Mouse (Mus musculus) heart, postnatal 0 days (tissue): ENCODE measurements around the gene Galntl6. TPM values are rescaled to one million over a fixed set of nuclear protein-coding genes. Genes with fewer than 3 reads are reported as not detected.

Experiments
- ATAC-seq: fragments of 200-750 bp; cut with Nextera tagmentation; 2 replicates; pipeline ENCODE4 v1.8.0; 2017; ENCODE audit warnings: low read depth, moderate number of reproducible peaks, moderate library complexity; ENCODE audit not compliant: insufficient read depth
- DNase-seq: peaks from one replicate; pipeline ENCODE4 v3.0.0-alpha.2; 2016; ENCODE audit warnings: low spot score
- H3K27ac ChIP-seq: fragments of 300-500 bp; sonication (generic); 2 replicates; pipeline ENCODE4 v1.5.1; 2014; ENCODE audit warnings: low read depth, mild to moderate bottlenecking
- H3K27me3 ChIP-seq: fragments of 300-500 bp; sonication (generic); 2 replicates; pipeline ENCODE4 v1.6.1; 2014; ENCODE audit warnings: low read length, mixed read lengths; ENCODE audit not compliant: control insufficient read depth, insufficient read depth
- H3K36me3 ChIP-seq: fragments of 300-500 bp; sonication (generic); replicated peaks from 2 replicates; pipeline ENCODE4 v1.6.1; 2014; ENCODE audit warnings: low read length, mixed read lengths; ENCODE audit not compliant: control insufficient read depth, insufficient read depth
- H3K4me1 ChIP-seq: fragments of 300-500 bp; sonication (generic); 2 replicates; pipeline ENCODE4 v1.6.1; 2014; ENCODE audit warnings: antibody characterized with exemption; ENCODE audit not compliant: control insufficient read depth, insufficient read depth
- H3K4me2 ChIP-seq: fragments of 300-500 bp; sonication (generic); 2 replicates; pipeline ENCODE4 v1.6.1; 2014; ENCODE audit warnings: low read depth, mild to moderate bottlenecking, low read length, moderate library complexity
- H3K4me3 ChIP-seq: fragments of 300-500 bp; sonication (generic); 2 replicates; pipeline ENCODE4 v1.5.1; 2014; ENCODE audit warnings: low read depth, low read length
- H3K9ac ChIP-seq: fragments of 300-500 bp; sonication (generic); replicated peaks from 2 replicates; pipeline ENCODE4 v1.6.1; 2014; ENCODE audit warnings: low read depth, low read length, mixed read lengths
- H3K9me3 ChIP-seq: fragments of 300-500 bp; sonication (generic); replicated peaks from 2 replicates; pipeline ENCODE4 v1.6.1; 2016; ENCODE audit warnings: low read length; ENCODE audit not compliant: control insufficient read depth
- CTCF ChIP-seq: IDR thresholded peaks from 2 replicates; pipeline ENCODE4 v1.5.1; 2016; ENCODE audit warnings: antibody characterized with exemption, control low read depth, low read depth
- EP300 ChIP-seq: IDR thresholded peaks from 2 replicates; pipeline ENCODE4 v1.6.1; 2016; ENCODE audit warnings: antibody characterized with exemption, low read depth
- WGBS: fragments of 180-500 bp; shearing (Covaris S2); extraction: QIAGEN DNeasy Blood & Tissue Kit; methylation state at CpG from one replicate; pipeline ENCODE4 v1.1.7; 2014; 5-methylcytosine and 5-hydroxymethylcytosine counted together
- polyA plus RNA-seq: library from polyadenylated mRNA; unstranded; fragments of >200 nt; fragmentation: Nextera tagmentation; extraction: Ambion mirVana; gene quantifications from 2 replicates; pipeline ENCODE4 v1.2.1, GENCODE M21; 2015
- total RNA-seq: library from RNA; depleted of rRNA; stranded (reverse); fragments of >200 nt; gene quantifications from 2 replicates; pipeline ENCODE4 v1.2.3, GENCODE M21; 2014; ENCODE audit warnings: low replicate concordance

Gene Galntl6
- total and polyA plus RNA-seq, 2 experiments from 2014 or later: not detected

- Histone ChIP-seq H3K4me1 (no peaks in the 10 kb centered on the region), H3K9ac (no peak overlapping the region), H3K27me3 (no peaks in the 10 kb centered on the region), H3K9me3 (no peaks in the 10 kb centered on the region), H3K4me2 (no peak overlapping the region), H3K27ac (no peak overlapping the region), H3K4me3 (no peak overlapping the region), H3K36me3 (no peaks in the 10 kb centered on the region)
- 70% methylated on average over 10 of the region's 10 CpGs for WGBS
- ATAC-seq: no peak
- no peak for DNase-seq
- TF ChIP-seq CTCF: no peak
- TF ChIP-seq EP300: no peak
These were observed 540.5 kb downstream of the Galntl6 start for GRCm38 (mm10) chr8:58371979-58372378.

DNA sequence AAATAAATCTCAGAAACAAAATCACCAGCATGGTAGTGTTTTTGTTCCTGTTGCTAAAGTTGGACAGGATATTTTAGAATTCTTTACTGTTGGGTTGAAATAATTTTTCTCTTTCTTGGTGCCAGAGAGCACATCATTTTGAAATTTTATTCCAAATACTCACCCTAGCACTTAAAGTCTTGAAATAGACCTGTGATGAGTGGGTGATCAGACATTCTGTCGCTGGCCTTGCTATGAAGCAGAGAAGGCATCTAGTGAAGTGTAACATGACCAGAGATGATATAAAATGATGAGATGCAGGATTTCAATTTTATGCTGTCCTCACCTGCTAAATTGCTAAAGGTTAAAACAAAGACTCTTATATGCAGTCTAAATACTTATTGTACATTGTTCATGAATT is 581.3 kb downstream of the Galntl6 start:
- H3K36me3 ChIP-seq: no peaks in the 10 kb centered on the region
- H3K4me1 ChIP-seq: no peaks in the 10 kb centered on the region
- H3K27ac ChIP-seq: no peak overlapping the region
- no peaks in the 10 kb centered on the region for H3K9me3 ChIP-seq
- H3K4me3 ChIP-seq: no peak overlapping the region
- H3K4me2 ChIP-seq: no peak overlapping the region
- 54% methylated on average over 1 of the region's 1 CpGs for WGBS
- TF ChIP-seq EP300: no peak
- no peak for TF ChIP-seq CTCF
- H3K27me3 ChIP-seq: no peaks in the 10 kb centered on the region
- ATAC-seq: no peak
- H3K9ac ChIP-seq: no peak overlapping the region
- DNase-seq: no peak

GRCm38 (mm10) chr8:58313482-58313881 is 599.0 kb downstream of the Galntl6 start:
- ATAC-seq: no peak
- Histone ChIP-seq H3K27me3 (no peaks in the 10 kb centered on the region), H3K36me3 (no peaks in the 10 kb centered on the region), H3K9me3 (no peaks in the 10 kb centered on the region), H3K4me3 (no peak overlapping the region), H3K4me2 (no peak overlapping the region), H3K27ac (no peak overlapping the region), H3K9ac (no peak overlapping the region), H3K4me1 (no peaks in the 10 kb centered on the region)
- WGBS: 76% methylated on average over 2 of the region's 2 CpGs
- DNase-seq: no peak
- no peak for TF ChIP-seq EP300
- no peak for TF ChIP-seq CTCF

- H3K27me3 ChIP-seq: no peaks in the 10 kb centered on the region
- 75% methylated on average over 4 of the region's 4 CpGs for WGBS
- ATAC-seq: no peak
- no peak for TF ChIP-seq EP300
- TF ChIP-seq CTCF: no peak
- no peak overlapping the region for H3K4me3 ChIP-seq
- no peak overlapping the region for H3K9ac ChIP-seq
- no peak for DNase-seq
- H3K4me2 ChIP-seq: no peak overlapping the region
- H3K36me3 ChIP-seq: no peaks in the 10 kb centered on the region
- H3K9me3 ChIP-seq: no peaks in the 10 kb centered on the region
- no peaks in the 10 kb centered on the region for H3K4me1 ChIP-seq
- H3K27ac ChIP-seq: no peak overlapping the region
These were observed 621.0 kb downstream of the Galntl6 start for GRCm38 (mm10) chr8:58291487-58291886.

DNA sequence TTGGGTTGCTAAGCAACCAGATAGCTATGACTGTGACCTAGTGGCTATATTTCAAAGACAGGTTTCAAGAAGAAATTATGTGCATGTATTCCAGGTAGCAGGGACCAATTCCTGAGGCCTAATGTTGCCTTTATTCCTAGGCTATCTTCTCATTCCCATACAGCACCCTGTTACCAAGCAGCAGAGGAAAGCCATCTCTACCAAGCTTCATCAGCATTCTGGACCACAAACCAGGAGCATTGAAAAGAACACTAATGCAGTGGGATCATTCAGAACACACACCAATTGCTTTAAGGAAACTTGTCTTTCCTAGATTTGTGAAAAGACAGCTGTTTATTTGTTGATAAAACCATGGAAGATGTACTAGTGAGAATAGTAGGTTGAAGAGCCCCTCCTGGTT is 622.4 kb downstream of the Galntl6 start:
- no peaks in the 10 kb centered on the region for H3K9me3 ChIP-seq
- no peak overlapping the region for H3K27ac ChIP-seq
- TF ChIP-seq CTCF (no peak), EP300 (no peak)
- no peak for ATAC-seq
- H3K27me3 ChIP-seq: no peaks in the 10 kb centered on the region
- H3K4me1 ChIP-seq: no peaks in the 10 kb centered on the region
- DNase-seq: no peak
- no peak overlapping the region for H3K4me3 ChIP-seq
- no peak overlapping the region for H3K9ac ChIP-seq
- no peaks in the 10 kb centered on the region for H3K36me3 ChIP-seq
- H3K4me2 ChIP-seq: no peak overlapping the region

DNA sequence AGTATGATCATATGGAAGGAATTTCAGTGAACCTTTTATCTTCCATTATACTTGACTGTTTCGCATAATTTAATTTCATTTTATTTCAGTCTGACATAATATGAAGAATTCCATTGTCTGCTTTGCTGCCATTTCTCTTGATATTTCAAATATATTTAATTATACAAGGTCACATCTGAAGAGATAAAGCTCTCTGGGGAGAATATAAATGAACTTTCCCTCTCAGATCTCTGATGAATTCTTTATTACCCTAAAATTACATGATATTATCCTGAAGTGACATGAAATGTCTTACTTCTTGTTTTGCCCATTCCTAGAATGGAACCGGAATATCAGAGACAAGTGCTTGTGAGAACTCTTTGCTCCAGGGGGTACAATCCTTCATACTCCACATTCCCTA is 647.0 kb downstream of the Galntl6 start:
- no peak for TF ChIP-seq CTCF
- no peak for TF ChIP-seq EP300
- H3K9me3 ChIP-seq: no peaks in the 10 kb centered on the region
- no peak overlapping the region for H3K27ac ChIP-seq
- H3K4me3 ChIP-seq: no peak overlapping the region
- DNase-seq (no peak), ATAC-seq (no peak)
- H3K4me2 ChIP-seq: no peak overlapping the region
- no peaks in the 10 kb centered on the region for H3K36me3 ChIP-seq
- H3K4me1 ChIP-seq: no peaks in the 10 kb centered on the region
- no peak overlapping the region for H3K9ac ChIP-seq
- H3K27me3 ChIP-seq: no peaks in the 10 kb centered on the region
- 59% methylated on average over 2 of the region's 2 CpGs for WGBS
